Mouse (Mus musculus) ES-Bruce4 (cell line): ENCODE measurements around the gene Cmtm1.
"Not testable (repeated sequence)": the region's sequence is repeated elsewhere in the genome, so short reads cannot be mapped to it uniquely, and the experiment has no call there.

Experiments used
- CTCF ChIP-seq: IDR thresholded peaks from one replicate; pipeline ENCODE4 v1.8.1; 2011; ENCODE audit warnings: low read depth, low read length
- EP300 ChIP-seq: IDR thresholded peaks from 2 replicates; pipeline ENCODE4 v1.6.1; 2011; ENCODE audit warnings: low read depth, low read length; ENCODE audit not compliant: insufficient read depth
- POLR2A ChIP-seq: IDR thresholded peaks from one replicate; pipeline ENCODE4 v1.8.1; 2011; ENCODE audit warnings: low read length; ENCODE audit not compliant: insufficient read depth

GRCm38 (mm10) chr8:104321930-104322329 is 12.0 kb upstream of the Cmtm1 start, which contains the start of gene Cmtm2b:
- not testable (repeated sequence) for TF ChIP-seq CTCF, POLR2A, EP300
